Mouse (Mus musculus) heart, embryonic 13.5 days (tissue): ENCODE data around the gene Dlx4. TPM values are rescaled to one million over a fixed set of nuclear protein-coding genes. Genes with fewer than 3 reads are reported as not detected.

Experiments
- ATAC-seq: fragments of 200-750 bp; cut with Nextera tagmentation; 2 replicates; pipeline ENCODE4 v1.8.0; 2017; ENCODE audit warnings: moderate TSS enrichment; ENCODE audit not compliant: insufficient number of reproducible peaks, low FRiP score, low TSS enrichment; ENCODE audit errors: extremely low read depth
- H3K27ac ChIP-seq: fragments of 300-500 bp; sonication (generic); replicated peaks from 2 replicates; pipeline ENCODE4 v1.5.1; 2015; ENCODE audit warnings: moderate library complexity, mild to moderate bottlenecking, inconsistent platforms
- H3K27me3 ChIP-seq: fragments of 300-500 bp; sonication (generic); replicated peaks from 2 replicates; pipeline ENCODE4 v1.6.1; 2015; ENCODE audit warnings: mild to moderate bottlenecking, inconsistent platforms
- H3K36me3 ChIP-seq: fragments of 300-500 bp; sonication (generic); 2 replicates; pipeline ENCODE4 v1.6.1; 2015; ENCODE audit warnings: mild to moderate bottlenecking, inconsistent platforms
- H3K4me1 ChIP-seq: fragments of 300-500 bp; sonication (generic); 2 replicates; pipeline ENCODE4 v1.6.1; 2015; ENCODE audit warnings: inconsistent platforms
- H3K4me2 ChIP-seq: fragments of 300-500 bp; sonication (generic); 2 replicates; pipeline ENCODE4 v1.6.1; 2015; ENCODE audit warnings: inconsistent platforms, mild to moderate bottlenecking, moderate library complexity
- H3K4me3 ChIP-seq: fragments of 300-500 bp; sonication (generic); 2 replicates; pipeline ENCODE4 v1.5.1; 2015; ENCODE audit warnings: moderate library complexity, mild to moderate bottlenecking, inconsistent platforms
- H3K9ac ChIP-seq: fragments of 300-500 bp; sonication (generic); 2 replicates; pipeline ENCODE4 v1.6.1; 2015; ENCODE audit warnings: inconsistent platforms, mild to moderate bottlenecking, moderate library complexity
- H3K9me3 ChIP-seq: fragments of 300-500 bp; sonication (generic); 2 replicates; pipeline ENCODE4 v1.6.1; 2016; ENCODE audit warnings: inconsistent platforms
- WGBS: fragments of 180-500 bp; shearing (Covaris S2); methylation state at CpG from one replicate; pipeline ENCODE4 v1.1.7; 2015; ENCODE audit warnings: mixed read lengths; 5-methylcytosine and 5-hydroxymethylcytosine counted together
- polyA plus RNA-seq: library from polyadenylated mRNA; unstranded; fragments of >200 nt; fragmentation: Nextera tagmentation; extraction: Ambion mirVana; gene quantifications from 2 replicates; pipeline ENCODE4 v1.2.1, GENCODE M21; 2015

Dlx4 gene
- polyA plus RNA-seq, 1 experiment from 2014 or later = 0.08 TPM

- WGBS = 22% methylated on average over 10 of the region's 10 CpGs
- Histone ChIP-seq H3K4me1 (peaks cover 25% of the 10 kb centered on the region), H3K9me3 (no peaks in the 10 kb centered on the region), H3K36me3 (no peaks in the 10 kb centered on the region), H3K4me3 (no peak overlapping the region), H3K4me2 (no peak overlapping the region), H3K27me3 (peaks cover 100% of the 10 kb centered on the region), H3K27ac (no peak overlapping the region), H3K9ac (no peak overlapping the region)
- ATAC-seq = no peak
These were observed 3.8 kb downstream of the Dlx4 start for GRCm38 (mm10) chr11:95142258-95142657.

- Histone ChIP-seq H3K4me3 (no peak overlapping the region), H3K36me3 (no peaks in the 10 kb centered on the region), H3K9me3 (no peaks in the 10 kb centered on the region), H3K27me3 (peaks cover 99% of the 10 kb centered on the region), H3K27ac (no peak overlapping the region), H3K4me1 (peaks cover 10% of the 10 kb centered on the region), H3K4me2 (no peak overlapping the region), H3K9ac (no peak overlapping the region)
- ATAC-seq = no peak
- 53% methylated on average over 5 of the region's 5 CpGs for WGBS
These were observed 6.2 kb downstream of the Dlx4 start for GRCm38 (mm10) chr11:95139871-95140270.

- Histone ChIP-seq H3K4me3 (no peak overlapping the region), H3K9ac (no peak overlapping the region), H3K4me2 (no peak overlapping the region), H3K36me3 (no peaks in the 10 kb centered on the region), H3K9me3 (no peaks in the 10 kb centered on the region), H3K27me3 (peaks cover 85% of the 10 kb centered on the region), H3K27ac (no peak overlapping the region), H3K4me1 (no peaks in the 10 kb centered on the region)
- 7% methylated on average over 6 of the region's 6 CpGs for WGBS
- ATAC-seq = no peak
These were observed 8.8 kb downstream of the Dlx4 start for GRCm38 (mm10) chr11:95137281-95137680.

- H3K4me1 ChIP-seq = no peaks in the 10 kb centered on the region
- no peaks in the 10 kb centered on the region for H3K36me3 ChIP-seq
- no peak overlapping the region for H3K27ac ChIP-seq
- peaks cover 81% of the 10 kb centered on the region for H3K27me3 ChIP-seq
- H3K9me3 ChIP-seq = no peaks in the 10 kb centered on the region
- H3K9ac ChIP-seq = no peak overlapping the region
- no peak overlapping the region for H3K4me3 ChIP-seq
- ATAC-seq = no peak
- H3K4me2 ChIP-seq = no peak overlapping the region
- 66% methylated on average over 6 of the region's 6 CpGs for WGBS
These were observed 12.7 kb downstream of the Dlx4 start for GRCm38 (mm10) chr11:95133321-95133720.

- peaks cover 10% of the 10 kb centered on the region for H3K4me1 ChIP-seq
- H3K4me3 ChIP-seq = no peak overlapping the region
- no peak for ATAC-seq
- no peak overlapping the region for H3K4me2 ChIP-seq
- WGBS = 64% methylated on average over 17 of the region's 17 CpGs
- H3K36me3 ChIP-seq = no peaks in the 10 kb centered on the region
- H3K9ac ChIP-seq = no peak overlapping the region
- H3K27ac ChIP-seq = no peak overlapping the region
- H3K27me3 ChIP-seq = peaks cover 78% of the 10 kb centered on the region
- H3K9me3 ChIP-seq = no peaks in the 10 kb centered on the region
These were observed 15.3 kb downstream of the Dlx4 start for GRCm38 (mm10) chr11:95130668-95131252.

- H3K4me1 ChIP-seq = peaks cover 10% of the 10 kb centered on the region
- no peak overlapping the region for H3K27ac ChIP-seq
- no peak overlapping the region for H3K4me2 ChIP-seq
- peaks cover 83% of the 10 kb centered on the region for H3K27me3 ChIP-seq
- 55% methylated on average over 11 of the region's 11 CpGs for WGBS
- no peak overlapping the region for H3K9ac ChIP-seq
- no peak overlapping the region for H3K4me3 ChIP-seq
- no peaks in the 10 kb centered on the region for H3K36me3 ChIP-seq
- ATAC-seq = no peak
- no peaks in the 10 kb centered on the region for H3K9me3 ChIP-seq
These were observed 17.7 kb downstream of the Dlx4 start for GRCm38 (mm10) chr11:95128359-95128758.

GRCm38 (mm10) chr11:95126272-95127245, 19.5 kb downstream of the Dlx4 start:
- H3K9ac ChIP-seq = peak overlapping the region; percentile 64
- peak overlapping the region; percentile 16 for H3K4me3 ChIP-seq
- H3K9me3 ChIP-seq = no peaks in the 10 kb centered on the region
- no peak overlapping the region for H3K27ac ChIP-seq
- H3K27me3 ChIP-seq = peaks cover 95% of the 10 kb centered on the region
- H3K4me2 ChIP-seq = peak overlapping the region; percentile 57
- H3K4me1 ChIP-seq = peaks cover 15% of the 10 kb centered on the region
- no peaks in the 10 kb centered on the region for H3K36me3 ChIP-seq
- ATAC-seq = no peak
- WGBS = 2% methylated on average over 20 of the region's 20 CpGs

- no peaks in the 10 kb centered on the region for H3K9me3 ChIP-seq
- no peaks in the 10 kb centered on the region for H3K36me3 ChIP-seq
- H3K4me2 ChIP-seq = no peak overlapping the region
- H3K4me1 ChIP-seq = peaks cover 26% of the 10 kb centered on the region
- 0 out of 2 replicates have a peak overlapping the region, but pooled peaks have one; percentile 19 for H3K9ac ChIP-seq
- WGBS = 38% methylated on average over 7 of the region's 7 CpGs
- H3K4me3 ChIP-seq = no peak overlapping the region
- H3K27ac ChIP-seq = no peak overlapping the region
- H3K27me3 ChIP-seq = peaks cover 96% of the 10 kb centered on the region
- ATAC-seq = no peak
These were observed 20.6 kb downstream of the Dlx4 start for GRCm38 (mm10) chr11:95125366-95125948.

- Histone ChIP-seq H3K4me3 (no peak overlapping the region), H3K9ac (0 out of 2 replicates have a peak overlapping the region, but pooled peaks have one; percentile 73), H3K27ac (no peak overlapping the region), H3K36me3 (no peaks in the 10 kb centered on the region), H3K27me3 (peaks cover 99% of the 10 kb centered on the region), H3K4me1 (peaks cover 35% of the 10 kb centered on the region), H3K4me2 (peak overlapping the region; percentile 80; the same call in 1 of the 2 replicates), H3K9me3 (no peaks in the 10 kb centered on the region)
- ATAC-seq = no peak
- WGBS = 41% methylated on average over 6 of the region's 6 CpGs
These were observed 24.0 kb downstream of the Dlx4 start for GRCm38 (mm10) chr11:95122100-95122489.

GRCm38 (mm10) chr11:95121161-95122099, 24.6 kb downstream of the Dlx4 start:
- peak overlapping the region; percentile 53 for H3K4me3 ChIP-seq
- H3K27ac ChIP-seq = no peak overlapping the region
- H3K4me2 ChIP-seq = peak overlapping the region; percentile 80
- peak overlapping the region; percentile 73 for H3K9ac ChIP-seq
- peaks cover 94% of the 10 kb centered on the region for H3K27me3 ChIP-seq
- H3K4me1 ChIP-seq = peaks cover 29% of the 10 kb centered on the region
- no peaks in the 10 kb centered on the region for H3K36me3 ChIP-seq
- H3K9me3 ChIP-seq = no peaks in the 10 kb centered on the region
- 2% methylated on average over 63 of the region's 63 CpGs for WGBS
- no peak for ATAC-seq
